Mouse (Mus musculus) liver, adult 2 months (tissue): ENCODE measurements around the gene Gm9913.

ENCODE experiments used
- CTCF ChIP-seq: fragments of 200-500 bp; IDR thresholded peaks from 2 replicates; pipeline ENCODE4 v1.5.1; 2011; ENCODE audit warnings: low read depth, low read length, control low read depth
- POLR2A ChIP-seq: fragments of 200-500 bp; IDR thresholded peaks from 2 replicates; pipeline ENCODE4 v1.6.1; 2011; ENCODE audit warnings: low read length, control low read depth; ENCODE audit not compliant: insufficient read depth; ENCODE audit errors: extremely low read depth

- TF ChIP-seq POLR2A (no peak), CTCF (no peak)
Measured at GRCm38 (mm10) chr2:125508381-125508780, 3.5 kb downstream of the Gm9913 start.
